Mouse (Mus musculus): ENCODE measurements around the gene Scand1.

Gene Scand1

DNA sequence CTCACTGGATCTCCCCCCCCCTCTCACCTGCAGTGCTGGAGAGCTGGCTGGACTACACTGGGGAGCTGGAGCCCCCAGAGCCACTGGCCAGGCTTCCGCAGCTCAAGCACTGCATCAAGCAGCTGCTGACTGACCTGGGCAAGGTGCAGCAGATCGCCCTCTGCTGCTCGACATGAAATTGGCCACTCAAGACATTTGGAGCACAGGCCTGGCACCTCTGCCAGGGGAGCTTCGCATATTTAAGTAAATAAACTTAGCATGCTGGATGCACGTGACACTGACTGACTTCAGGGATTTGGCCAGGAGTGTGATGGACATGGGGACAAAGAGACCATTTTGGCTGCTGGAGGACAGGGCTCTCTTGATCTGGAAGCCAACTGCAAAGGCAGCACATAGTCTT is 5.2 kb downstream of the Scand1 start:
- no peak for DNase-seq (ENCODE audit: low spot score in 2 of 2)

DNA sequence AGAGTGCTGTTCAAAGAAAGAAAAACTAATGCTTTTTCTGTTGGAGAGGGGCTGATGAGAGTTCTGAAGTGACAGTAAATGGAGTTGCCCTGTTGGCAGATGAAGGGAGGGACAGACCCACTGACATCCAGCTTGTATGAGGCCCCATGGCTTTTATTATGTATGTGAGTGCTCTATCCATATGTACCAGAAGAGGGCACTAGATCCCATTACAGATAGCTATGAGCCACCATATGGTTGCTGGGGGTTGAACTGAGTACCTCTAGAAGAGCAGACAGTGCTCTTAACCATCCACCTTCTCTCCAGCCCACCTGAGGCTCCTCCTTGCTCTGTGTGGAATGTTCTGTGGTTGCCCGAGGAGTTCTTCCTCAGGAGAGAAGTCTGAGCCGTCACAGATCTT is 6.7 kb downstream of the Scand1 start:
- DNase-seq (ENCODE audit: low spot score in 2 of 2) = no peak

DNA sequence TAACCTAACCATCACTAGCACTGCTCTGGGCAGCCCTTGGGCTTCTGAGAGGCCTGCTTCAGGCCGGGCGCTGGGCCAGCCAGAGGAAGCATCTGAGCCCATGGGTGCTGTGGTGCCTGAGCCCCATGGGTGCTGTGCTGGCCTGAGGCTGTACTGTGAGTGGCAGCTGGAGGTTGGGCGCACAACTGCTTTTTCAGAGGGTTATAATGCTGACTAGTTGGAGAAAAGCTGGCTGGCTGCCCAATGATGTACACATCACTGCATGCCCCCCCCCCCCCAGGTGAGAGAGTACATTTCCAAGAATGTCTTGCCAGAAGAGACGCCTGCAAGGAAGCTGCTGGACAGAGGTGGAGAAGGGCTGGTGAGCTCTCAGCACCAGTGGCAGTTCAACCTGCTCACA is 8.2 kb downstream of the Scand1 start:
- no peak for DNase-seq (ENCODE audit: low spot score in 2 of 2)

DNA sequence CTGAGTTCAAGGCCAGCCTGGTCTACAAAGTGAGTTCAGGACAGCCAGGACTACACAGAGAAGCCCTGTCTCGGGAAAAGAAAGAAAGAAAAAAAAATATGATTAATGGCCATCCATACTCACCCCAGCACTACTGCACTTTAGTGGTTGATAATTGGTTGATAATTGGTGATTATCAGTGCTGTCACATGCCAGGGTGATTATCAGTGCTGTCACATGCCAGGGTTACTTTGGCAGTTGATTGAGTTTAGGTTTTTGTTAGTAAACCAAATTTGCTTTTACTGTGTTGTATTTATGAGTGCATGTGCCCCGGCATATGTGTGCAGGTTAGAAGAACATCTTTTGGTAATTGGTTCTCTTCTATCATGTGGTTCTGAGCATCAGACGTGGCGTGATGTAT is 10.4 kb downstream of the Scand1 start:
- no peak for DNase-seq (ENCODE audit: low spot score in 2 of 2)

DNA sequence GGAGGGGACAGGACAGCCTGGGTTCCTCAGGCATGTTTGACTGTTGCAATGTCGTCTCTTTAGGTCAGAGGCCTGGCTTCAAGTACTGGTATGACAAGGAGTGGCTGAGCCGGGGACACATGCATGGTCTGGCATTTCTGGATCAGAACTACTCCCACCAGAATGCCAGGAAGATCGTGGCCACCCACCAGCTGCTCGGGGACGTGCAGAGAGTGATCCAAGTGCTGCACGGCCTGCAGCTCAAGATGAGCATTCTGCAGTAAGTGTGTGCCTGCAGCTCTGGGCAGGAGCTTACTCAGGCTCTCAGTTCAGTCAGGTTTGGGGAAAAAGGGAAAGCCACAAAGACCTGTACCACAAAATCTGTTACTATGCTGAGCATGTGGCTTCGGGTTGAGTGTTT is 14.0 kb downstream of the Scand1 start:
- DNase-seq (ENCODE audit: low spot score in 2 of 2) = peak in 1 of 2 experiments; percentile 32

DNA sequence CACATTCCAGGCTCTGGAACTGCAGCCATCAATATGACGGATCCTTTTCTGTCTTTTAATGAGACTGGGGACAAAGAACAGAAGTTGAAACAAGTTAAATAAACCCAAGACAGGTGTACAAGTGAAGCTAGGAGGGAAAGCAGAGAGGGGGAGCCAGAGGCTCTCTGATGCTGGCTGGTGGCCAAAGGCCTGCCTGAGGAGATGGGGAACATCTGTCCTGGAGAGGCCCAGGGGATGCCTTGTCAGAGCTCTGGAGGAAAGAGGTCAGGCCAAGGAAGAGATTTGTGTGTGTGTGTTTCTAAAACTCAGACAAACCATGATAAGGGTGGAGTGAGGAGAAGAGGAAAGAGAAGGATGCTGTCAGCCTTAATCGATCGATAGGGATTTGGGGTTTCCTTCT is 14.9 kb downstream of the Scand1 start:
- DNase-seq (ENCODE audit: low spot score in 2 of 2) = no peak

DNA sequence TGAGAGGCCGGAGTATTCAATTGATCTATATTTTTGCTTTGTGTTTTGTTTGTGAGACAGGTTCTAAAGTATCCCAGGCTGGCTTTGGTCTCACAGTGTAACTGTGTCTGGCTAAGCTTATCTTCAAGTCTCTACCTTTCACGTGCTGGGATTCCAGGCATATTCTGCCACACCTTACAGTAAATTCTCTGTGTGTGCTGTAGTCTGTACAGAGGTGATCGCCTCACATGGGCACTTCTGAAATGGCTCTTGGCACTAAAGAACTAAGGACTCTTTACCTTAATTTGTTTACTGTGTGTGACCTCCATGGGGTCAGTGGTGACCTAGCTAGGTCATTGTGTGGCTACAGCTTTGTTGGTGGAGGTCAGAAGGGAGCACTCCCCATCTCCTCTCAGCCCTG is 16.3 kb downstream of the Scand1 start:
- DNase-seq (ENCODE audit: low spot score in 2 of 2) = no peak

DNA sequence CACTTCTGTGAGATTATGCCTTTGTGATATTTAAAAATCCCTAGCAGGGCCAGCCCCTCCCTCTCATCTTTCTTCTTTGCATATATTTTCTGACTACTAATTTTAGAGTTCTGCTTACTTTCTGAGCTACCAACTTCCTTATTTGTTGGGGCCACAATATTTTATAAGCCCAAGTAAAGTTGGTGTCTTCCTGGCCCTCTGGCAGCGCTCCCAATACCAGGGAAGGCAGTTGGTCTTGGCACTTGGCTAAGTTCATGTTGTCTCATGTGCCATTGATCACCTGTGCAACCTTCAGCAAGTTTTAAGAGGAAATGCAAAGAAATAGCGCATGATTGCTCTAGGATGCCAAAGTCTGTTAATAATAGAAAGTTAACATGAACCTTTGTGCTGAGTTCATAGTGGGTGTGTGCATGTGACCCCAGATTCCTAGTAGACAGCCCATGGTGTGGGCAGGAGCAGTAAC is 16.9 kb downstream of the Scand1 start:
- DNase-seq (ENCODE audit: low spot score in 2 of 2) = no peak

DNA sequence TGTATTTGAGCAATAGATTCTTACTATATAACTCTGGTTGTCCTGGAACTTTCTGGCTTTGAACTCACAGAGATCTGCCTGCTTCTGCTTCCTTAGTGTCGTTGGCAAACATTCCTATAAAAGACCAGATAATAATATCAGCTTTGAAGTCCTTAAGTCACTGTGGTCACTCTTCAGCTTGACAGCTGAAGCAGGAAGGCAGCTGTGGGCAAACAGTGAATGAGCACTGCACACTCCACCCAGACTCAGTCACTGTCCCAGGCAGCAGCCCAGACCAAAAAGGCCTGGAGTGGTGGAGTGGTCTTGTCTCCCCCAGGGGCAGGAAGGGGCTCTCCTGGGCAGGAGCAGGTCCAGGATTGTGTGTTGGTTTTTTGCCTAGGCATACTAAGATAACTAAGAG is 20.5 kb downstream of the Scand1 start:
- DNase-seq (ENCODE audit: low spot score in 2 of 2) = no peak

DNA sequence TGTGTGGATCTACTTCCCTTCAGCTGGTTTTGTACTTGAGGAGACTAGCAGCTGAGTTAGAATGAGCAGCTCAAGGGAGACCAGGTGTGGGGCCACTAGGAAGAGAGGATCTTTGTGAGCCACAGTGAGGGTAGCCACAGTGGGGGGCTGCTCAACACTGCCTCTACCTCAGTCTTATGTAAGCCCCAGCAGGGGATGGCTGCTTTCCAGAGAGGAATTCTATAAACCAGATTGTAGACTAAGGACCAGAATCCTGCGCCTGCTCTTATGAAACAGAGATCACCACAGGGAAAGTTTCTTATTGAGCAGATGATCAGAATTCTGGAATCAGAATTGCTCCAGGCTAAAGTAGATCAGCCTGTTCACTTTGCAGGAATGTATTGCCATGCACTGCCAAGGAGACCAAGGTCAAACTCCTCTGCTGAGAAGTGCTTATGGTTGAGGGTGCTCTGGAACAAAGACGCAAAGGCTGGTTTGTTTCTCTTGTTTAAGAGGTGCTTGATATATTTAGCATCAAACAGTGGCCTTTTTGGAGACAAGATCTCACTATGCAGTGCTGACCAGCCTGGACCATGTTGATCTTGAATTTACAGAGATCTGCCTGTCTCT is 22.8 kb downstream of the Scand1 start:
- DNase-seq (ENCODE audit: low spot score in 2 of 2) = no peak

DNA sequence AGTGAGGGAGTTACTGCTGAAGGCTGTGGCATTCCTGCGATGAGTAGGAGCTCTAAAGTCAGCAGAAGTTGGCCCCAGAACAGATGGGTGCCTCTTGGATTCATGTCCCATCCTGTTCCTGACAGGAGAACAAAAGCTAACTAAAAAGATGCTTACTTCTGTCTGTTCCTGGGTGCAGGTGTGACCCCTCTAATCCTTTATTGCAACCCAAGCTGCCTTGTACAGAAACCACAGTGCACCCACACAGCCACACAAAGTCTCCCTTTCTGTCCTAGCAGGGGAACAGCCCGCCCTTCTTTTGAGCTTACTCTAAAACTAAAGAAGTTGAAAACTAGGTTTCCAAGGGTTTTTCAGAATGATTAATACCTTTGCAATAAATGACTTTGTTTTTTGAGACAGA is 24.3 kb downstream of the Scand1 start:
- DNase-seq (ENCODE audit: low spot score in 2 of 2) = no peak

DNA sequence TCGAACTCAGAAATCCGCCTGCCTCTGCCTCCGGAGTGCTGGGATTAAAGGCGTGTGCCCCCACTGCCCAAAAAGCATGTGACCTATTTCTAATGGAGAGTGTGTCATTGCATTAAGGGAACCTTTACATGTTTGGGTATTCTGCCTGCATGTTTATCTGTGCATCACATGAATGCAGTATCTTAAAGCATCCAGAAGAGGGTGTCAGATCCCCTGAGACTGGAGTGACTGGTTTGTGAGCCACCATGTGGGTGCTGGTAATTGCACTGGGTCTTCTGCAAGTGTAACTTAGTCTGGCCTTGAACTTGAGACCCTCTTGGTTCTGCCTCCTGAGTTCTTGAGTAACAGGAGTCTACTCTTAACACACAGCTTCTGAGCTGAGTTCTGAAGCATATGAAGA is 25.8 kb downstream of the Scand1 start:
- no peak for DNase-seq (ENCODE audit: low spot score in 2 of 2)

DNA sequence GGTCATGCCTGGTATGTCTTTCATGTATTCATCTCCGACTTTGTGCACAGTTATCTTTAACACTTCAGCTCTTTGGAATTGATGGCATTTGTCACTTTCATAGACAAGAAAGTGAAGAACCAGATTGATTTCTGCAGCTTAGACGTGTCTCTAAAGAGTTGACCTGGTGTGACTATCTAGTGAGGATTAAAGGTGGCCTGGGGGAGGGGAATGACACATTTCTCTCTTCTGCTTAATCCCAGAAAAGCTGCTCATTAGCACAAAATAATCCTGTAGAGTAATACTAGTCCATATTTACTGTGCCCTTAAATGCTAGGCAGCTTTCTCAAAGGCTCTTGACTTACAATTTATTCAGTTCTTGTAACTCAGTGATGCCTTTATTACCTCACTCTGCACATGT is 27.3 kb downstream of the Scand1 start:
- no peak for DNase-seq (ENCODE audit: low spot score in 2 of 2)

DNA sequence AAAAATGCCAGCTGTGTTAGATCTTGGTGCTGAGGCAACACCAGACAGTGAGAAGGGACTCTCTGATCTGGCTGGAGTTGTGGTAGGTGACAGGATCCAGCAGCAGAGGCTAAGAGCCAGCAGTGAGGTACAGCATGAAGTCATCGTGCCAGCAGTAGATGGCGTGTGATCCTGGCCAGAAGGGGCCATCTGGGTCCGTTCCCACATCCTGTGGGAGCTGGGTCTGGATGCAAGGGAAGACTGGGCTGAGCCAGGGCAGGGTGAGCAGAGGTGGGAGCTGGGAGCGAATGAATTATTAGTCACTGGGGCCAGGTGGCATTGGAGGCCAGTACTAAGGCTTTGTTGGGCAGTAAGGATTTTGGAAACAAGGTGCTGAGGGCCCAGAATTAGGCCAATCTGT is 31.3 kb downstream of the Scand1 start:
- DNase-seq (ENCODE audit: low spot score in 2 of 2) = no peak

DNA sequence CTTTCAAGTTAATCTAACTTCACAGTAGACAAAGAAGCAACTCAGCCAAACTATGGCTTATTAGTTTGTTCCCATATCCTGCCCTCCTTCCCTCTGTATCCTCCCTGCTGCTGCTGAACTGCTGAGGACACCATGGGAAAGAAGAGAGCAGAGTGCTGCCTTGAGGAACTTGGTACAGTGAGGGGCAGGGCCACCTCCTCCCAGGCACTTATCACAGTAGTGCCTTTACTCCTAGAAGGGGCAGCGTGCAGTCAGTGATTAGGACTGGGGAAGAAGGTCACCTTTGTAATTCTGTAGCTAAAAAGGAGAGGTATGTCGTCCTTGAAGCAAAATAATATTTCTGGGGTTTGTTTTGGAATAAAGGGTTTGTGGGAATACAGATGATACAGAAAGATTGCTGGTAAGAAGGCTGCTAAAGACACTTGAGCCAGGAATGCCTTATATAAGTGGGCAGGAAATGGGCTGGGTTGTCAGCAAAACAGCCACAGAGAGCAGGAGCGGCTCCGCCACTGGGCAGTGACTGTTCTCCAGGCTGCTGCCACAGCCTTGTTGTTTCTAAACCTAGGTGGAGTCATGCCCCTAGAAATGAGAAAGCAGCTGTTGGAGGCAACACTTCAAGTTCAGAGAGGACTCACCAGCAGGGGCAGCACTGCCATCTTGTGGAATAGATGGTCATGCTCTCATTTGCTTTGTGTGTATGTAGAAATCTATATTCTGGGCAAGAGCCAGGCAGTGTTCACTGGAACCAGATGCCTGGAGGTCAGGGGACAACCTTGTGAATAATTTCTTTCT is 34.1 kb downstream of the Scand1 start:
- peak; percentile 76 to 77 for DNase-seq (ENCODE audit: low spot score in 2 of 2)

DNA sequence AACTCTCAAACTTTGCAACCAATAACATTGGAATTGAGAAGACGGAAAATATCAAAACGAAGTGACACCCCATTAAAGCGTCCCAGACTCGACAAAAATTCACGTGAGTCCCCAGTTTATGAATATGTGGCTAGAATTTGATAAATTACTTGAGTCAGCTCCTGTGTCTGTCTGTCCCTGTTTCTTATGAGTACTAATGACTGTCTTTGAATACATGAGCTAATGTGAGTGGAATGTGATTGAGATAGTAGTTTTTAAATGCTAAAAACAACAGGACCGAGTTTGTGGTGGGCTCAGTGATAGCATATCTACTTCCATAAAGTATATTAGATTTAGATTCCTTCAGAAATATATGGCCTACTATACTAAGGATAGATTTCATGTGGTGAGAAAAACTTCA is 40.0 kb downstream of the Scand1 start:
- no peak for DNase-seq (ENCODE audit: low spot score in 2 of 2)

DNA sequence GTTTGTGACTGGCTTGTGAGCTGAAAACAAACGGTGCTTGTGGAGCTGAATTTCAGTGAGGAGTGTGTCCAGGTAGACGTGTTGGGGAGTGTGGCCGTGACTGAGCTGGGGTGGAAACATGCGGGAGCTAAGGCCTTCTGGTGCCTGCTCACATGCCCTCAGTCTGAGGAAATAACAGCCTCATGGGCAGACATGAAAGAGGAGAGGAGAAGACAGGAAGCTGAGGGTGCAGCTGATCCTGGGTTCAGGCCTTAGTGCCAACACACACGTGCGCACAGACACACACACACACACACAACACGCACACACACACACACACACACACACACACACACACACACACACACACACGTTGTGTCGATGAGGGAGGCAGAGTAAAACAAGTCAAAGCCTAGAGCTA is 44.9 kb downstream of the Scand1 start:
- no peak for DNase-seq (ENCODE audit: low spot score in 2 of 2)

DNA sequence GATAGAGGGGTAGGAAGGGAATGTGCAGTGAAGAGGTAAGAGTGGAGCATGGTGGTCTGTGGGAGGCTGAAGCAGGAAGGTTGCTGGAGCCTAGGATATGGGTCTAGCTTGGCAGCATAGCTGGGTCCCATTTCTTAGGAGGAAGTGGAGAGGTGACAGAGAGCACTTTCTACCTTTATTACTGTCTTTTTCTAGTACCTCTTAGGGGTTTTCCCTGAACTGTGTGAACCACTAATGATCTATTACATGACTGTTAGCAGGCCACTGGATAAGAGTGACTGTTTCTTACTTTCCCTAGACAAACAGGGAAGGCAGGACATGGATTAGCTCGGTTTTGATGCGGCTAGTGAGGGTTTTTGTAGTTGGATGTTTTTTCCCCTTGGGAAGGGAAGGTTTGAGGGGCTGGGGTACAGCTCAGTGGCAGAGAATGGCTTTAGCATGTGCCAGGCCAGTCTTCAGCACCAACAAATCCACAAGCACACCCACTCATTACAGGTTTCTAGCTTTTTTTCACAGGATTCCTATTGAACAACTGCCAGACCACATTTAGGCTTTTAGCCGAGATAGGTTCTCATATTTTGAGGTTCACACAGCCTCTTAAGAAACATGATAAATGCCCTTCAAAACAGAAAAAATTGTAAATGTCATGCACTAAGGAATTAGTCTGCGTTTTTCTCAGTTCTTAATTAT is 49.2 kb downstream of the Scand1 start:
- DNase-seq (ENCODE audit: low spot score in 2 of 2) = no peak

Data from right cerebral cortex, postnatal 36 days (tissue).